Mouse (Mus musculus): ENCODE measurements around the gene Stk40. TPM values are rescaled to one million over a fixed set of nuclear protein-coding genes. Genes with fewer than 3 reads are reported as not detected.
A peak's percentile ranks its signal among the peaks of the same experiment; 100 is the strongest.
"Not testable (repeated sequence)": the region's sequence is repeated elsewhere in the genome, so short reads cannot be mapped to it uniquely, and the experiment has no call there.

The Stk40 gene
- total RNA-seq, 1 experiment from 2014 or later, result 37.1 TPM

DNA sequence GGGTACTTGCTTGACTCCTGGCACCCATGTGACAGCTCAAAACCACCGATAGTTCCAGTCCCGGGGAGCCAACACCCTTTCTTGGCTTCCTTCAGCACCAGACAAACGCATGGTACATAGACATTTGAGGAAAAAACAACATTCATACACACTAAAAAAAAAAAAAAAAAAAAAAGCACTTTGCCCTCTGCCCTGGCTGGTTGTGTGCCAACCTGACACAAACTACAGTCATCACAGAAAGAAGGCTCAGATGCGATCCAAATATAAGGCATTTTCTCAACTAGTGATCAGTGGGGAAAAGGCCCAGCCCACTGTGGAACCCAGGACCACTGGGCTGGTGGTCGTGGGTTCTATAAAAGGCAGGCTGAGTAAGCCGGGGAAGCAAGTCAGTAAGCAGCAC lies 65.1 kb downstream of the Stk40 start:
- no peak for ATAC-seq (replicated peaks; ENCODE audit: insufficient number of reproducible peaks, low FRiP score, low TSS enrichment, poor library complexity, severe bottlenecking)

GRCm38 (mm10) chr4:126170737-126171136 lies 67.0 kb downstream of the Stk40 start:
- not testable (repeated sequence) for ATAC-seq (replicated peaks; ENCODE audit: insufficient number of reproducible peaks, low FRiP score, low TSS enrichment, poor library complexity, severe bottlenecking)

GRCm38 (mm10) chr4:126173800-126174199 lies 70.0 kb downstream of the Stk40 start:
- ATAC-seq (replicated peaks; ENCODE audit: insufficient number of reproducible peaks, low FRiP score, low TSS enrichment, poor library complexity, severe bottlenecking), result no peak

DNA sequence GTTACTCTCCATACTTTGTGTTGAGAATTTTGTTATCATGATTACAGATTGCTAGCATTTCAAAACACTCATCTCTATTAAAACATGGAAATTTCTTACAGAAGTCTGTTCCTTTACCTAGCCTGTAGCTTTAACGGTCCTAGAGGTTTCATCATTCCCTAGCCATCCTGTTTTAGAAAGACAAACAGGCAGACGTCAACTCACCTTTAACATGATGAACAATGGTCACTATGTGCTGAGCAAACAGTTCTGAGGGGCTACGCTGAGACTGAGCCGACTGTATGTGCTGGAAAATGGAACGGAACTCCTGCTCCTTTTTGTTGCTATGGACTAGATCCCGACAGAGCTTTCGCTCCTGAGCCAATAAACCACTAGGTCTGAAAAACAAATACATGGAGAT lies 72.2 kb downstream of the Stk40 start:
- ATAC-seq (replicated peaks; ENCODE audit: insufficient number of reproducible peaks, low FRiP score, low TSS enrichment, poor library complexity, severe bottlenecking), result not testable (repeated sequence)

GRCm38 (mm10) chr4:126181170-126181957 lies 77.6 kb downstream of the Stk40 start:
- peak; percentile 76; the same call in 1 of the 2 replicates for ATAC-seq (replicated peaks; ENCODE audit: insufficient number of reproducible peaks, low FRiP score, low TSS enrichment, poor library complexity, severe bottlenecking)

DNA sequence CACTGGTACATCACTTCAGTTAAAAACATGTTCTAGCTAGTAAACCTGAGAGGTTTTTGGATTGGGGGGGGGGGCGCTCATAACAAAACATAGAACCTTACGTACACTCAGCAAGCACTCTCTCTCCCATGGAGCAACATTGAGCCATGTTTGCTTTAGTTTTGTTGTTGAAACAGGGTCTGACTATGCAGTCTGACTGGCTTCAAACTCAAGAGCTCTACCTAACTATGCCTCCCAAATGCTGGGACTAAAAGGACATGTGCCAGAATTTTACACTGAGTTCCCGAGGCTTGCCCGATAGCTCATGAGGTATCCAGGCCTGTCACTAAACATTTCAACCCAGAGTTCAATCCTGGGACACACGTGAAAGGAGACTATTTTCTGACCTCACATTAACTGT lies 79.3 kb downstream of the Stk40 start:
- no peak for ATAC-seq (replicated peaks; ENCODE audit: insufficient number of reproducible peaks, low FRiP score, low TSS enrichment, poor library complexity, severe bottlenecking)

- ATAC-seq (replicated peaks; ENCODE audit: insufficient number of reproducible peaks, low FRiP score, low TSS enrichment, poor library complexity, severe bottlenecking), result no peak
These were observed 83.3 kb downstream of the Stk40 start for GRCm38 (mm10) chr4:126187096-126187495.

Other genes starting within 250 kb of the Stk40 start
- 57.1 to 78.5 TPM (median 70.8 TPM) in 3 replicates for gene Csf3r, start 79.4 kb upstream of the Stk40 start, total RNA-seq (2017)
- gene Mrps15, start 57.0 kb upstream of the Stk40 start, total RNA-seq (2017), result 20.1 to 47.3 TPM (median 29.8 TPM) in 3 replicates
- gene Oscp1, start 45.4 kb upstream of the Stk40 start, total RNA-seq (2017), result 0.10 to 0.21 TPM (median 0.19 TPM) in 3 replicates
- gene Lsm10, start 7.3 kb upstream of the Stk40 start, total RNA-seq (2017), result 14.4 to 20.7 TPM (median 16.1 TPM) in 3 replicates
- gene Eva1b, start 43.8 kb downstream of the Stk40 start, total RNA-seq (2017), result 1.2 to 2.6 TPM (median 2.5 TPM) in 3 replicates
- 0.19 to 1.3 TPM in 2 of 3 replicates, not detected in the other for gene Sh3d21, start 59.5 kb downstream of the Stk40 start, total RNA-seq (2017)
- gene Thrap3, start 98.8 kb downstream of the Stk40 start, total RNA-seq (2017), result 431 to 662 TPM (median 493 TPM) in 3 replicates
- 103 to 151 TPM (median 107 TPM) in 3 replicates for gene Map7d1, start 152.4 kb downstream of the Stk40 start, total RNA-seq (2017)
- gene Trappc3, start 158.4 kb downstream of the Stk40 start, total RNA-seq (2017), result 46.3 to 53.6 TPM (median 51.4 TPM) in 3 replicates
- 1.5 to 3.7 TPM (median 1.8 TPM) in 3 replicates for gene Col8a2, start 182.8 kb downstream of the Stk40 start, total RNA-seq (2017)
- 15.0 to 25.8 TPM (median 21.0 TPM) in 3 replicates for gene Adprhl2, start 217.7 kb downstream of the Stk40 start, total RNA-seq (2017)
- not detected in 3 replicates for gene Tekt2, start 221.7 kb downstream of the Stk40 start, total RNA-seq (2017)

Measured in monocyte, adult 5-6 weeks (primary cell).